Mouse (Mus musculus) MEL (cell line): ENCODE measurements around the gene Gne.

Source experiments
- CTCF ChIP-seq, 3 experiments: IDR thresholded peaks in 2 of 3; conservative IDR thresholded peaks in 1 of 3; 2 replicates each; pipeline ENCODE4 v1.5.1; 2011 to 2012; ENCODE audit warnings: low read length in 3 of 3, low read depth in 2 of 3, mild to moderate bottlenecking in 2 of 3, improper control_type of control experiment in 1 of 3, inconsistent platforms in 1 of 3, mixed read lengths in 1 of 3, moderate library complexity in 1 of 3; ENCODE audit not compliant: control insufficient read depth in 1 of 3, insufficient read depth in 1 of 3, poor library complexity in 1 of 3, severe bottlenecking in 1 of 3
- EP300 ChIP-seq, 2 experiments: IDR thresholded peaks; 2 replicates each; pipeline ENCODE4 v1.6.1; 2011; ENCODE audit warnings: improper control_type of control experiment in 2 of 2, low read length in 2 of 2, low read depth in 1 of 2, mild to moderate bottlenecking in 1 of 2
- HCFC1 ChIP-seq: IDR thresholded peaks from 2 replicates; pipeline ENCODE4 v1.6.1; 2012; ENCODE audit warnings: low read depth, mild to moderate bottlenecking, inconsistent platforms, low read length, improper control_type of control experiment, moderate library complexity
- MAFK ChIP-seq: IDR thresholded peaks from 2 replicates; pipeline ENCODE4 v1.6.1; 2011; ENCODE audit warnings: low read depth, mild to moderate bottlenecking, low read length, improper control_type of control experiment, borderline replicate concordance
- MAZ ChIP-seq: IDR thresholded peaks from 2 replicates; pipeline ENCODE4 v1.6.1; 2012; ENCODE audit warnings: low read depth, mild to moderate bottlenecking, inconsistent platforms, low read length, improper control_type of control experiment
- MYB ChIP-seq: IDR thresholded peaks from 2 replicates; pipeline ENCODE4 v1.6.1; 2011; ENCODE audit warnings: mild to moderate bottlenecking, low read depth, low read length, improper control_type of control experiment
- POLR2A ChIP-seq, 2 experiments: IDR thresholded peaks; 2 replicates each; pipeline ENCODE4 v1.6.1; 2011 to 2012; ENCODE audit warnings: low read length in 2 of 2, mild to moderate bottlenecking in 2 of 2, control low read depth in 1 of 2, improper control_type of control experiment in 1 of 2, low read depth in 1 of 2, moderate library complexity in 1 of 2; ENCODE audit not compliant: control insufficient read depth in 1 of 2, insufficient read depth in 1 of 2, poor library complexity in 1 of 2

DNA sequence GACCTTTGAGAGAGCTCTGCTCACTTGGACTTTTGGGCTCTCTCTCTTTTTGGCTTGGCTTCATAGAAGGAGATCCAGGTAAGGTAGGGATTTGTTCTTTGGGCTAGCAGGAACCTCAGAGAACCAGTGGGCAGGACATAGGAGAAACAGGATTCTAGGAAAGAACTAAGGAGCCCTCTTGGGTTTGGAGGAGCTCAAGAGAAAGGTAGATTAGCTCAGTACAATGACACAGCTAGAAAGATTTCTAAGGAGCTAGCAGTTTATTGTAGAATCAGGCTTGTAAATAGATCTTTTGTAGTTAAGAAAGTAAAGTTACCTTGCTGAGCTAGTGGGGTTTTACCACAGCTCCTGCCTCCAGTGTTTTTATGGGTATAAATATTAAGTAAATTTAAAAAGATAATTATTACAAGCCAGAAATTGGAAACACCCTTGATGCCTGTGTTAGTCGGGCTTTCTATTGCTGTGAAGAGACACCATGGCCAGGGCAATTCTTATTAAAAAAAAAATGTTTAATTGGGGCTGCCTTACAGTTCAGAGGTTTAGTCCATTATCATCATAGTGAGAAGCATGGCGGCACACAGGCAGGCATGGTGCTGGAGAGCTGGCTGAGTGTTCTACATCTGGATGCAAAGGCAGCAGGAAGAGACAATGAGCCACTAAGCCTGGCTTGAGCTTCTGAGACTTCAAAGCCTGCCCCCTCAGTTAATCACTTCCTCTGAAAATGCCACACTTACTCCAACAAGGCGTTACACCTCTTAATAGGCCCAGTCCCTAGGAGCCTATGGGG lies 79.2 kb downstream of the Gne start:
- TF ChIP-seq MYB (no peak), MAZ (no peak), HCFC1 (no peak), CTCF (IDR thresholded peaks at IDR 0.05 in 2 of 3, conservative IDR thresholded peaks at IDR 0.05 in 1 of 3; ENCODE audit: control insufficient read depth in 1 of 3, insufficient read depth in 1 of 3, low read depth in 2 of 3, low read length in 3 of 3, poor library complexity in 1 of 3, severe bottlenecking in 1 of 3) (no peak), MAFK (no peak), POLR2A (IDR thresholded peaks at IDR 0.05; ENCODE audit: control insufficient read depth in 1 of 2, insufficient read depth in 1 of 2, low read depth in 1 of 2, low read length in 2 of 2, poor library complexity in 1 of 2) (no peak; a peak in 1 of 4 replicates), EP300 (IDR thresholded peaks at IDR 0.05; ENCODE audit: low read depth in 1 of 2, low read length in 2 of 2) (no peak)
